Mouse (Mus musculus): ENCODE results near the gene Cct5. TPM values are rescaled to one million over a fixed set of nuclear protein-coding genes. Genes with fewer than 3 reads are reported as not detected.

Gene Cct5
- total and polyA plus RNA-seq, 3 experiments = 858 to 1,445 (median 883) TPM

- Histone ChIP-seq H3K9ac (ENCODE audit: insufficient read depth, low read depth) (no peak overlapping the region), H3K4me1 (ENCODE audit: control insufficient read depth in 1 of 2, insufficient read depth in 2 of 2) (peaks cover 2 to 6% of the 10 kb centered on the region in 2 experiments; a peak in 3 of 4 replicates), H3K27me3 (replicated peaks) (no peaks in the 10 kb centered on the region), H3K79me2 (replicated peaks; ENCODE audit: control insufficient read depth, extremely low read depth, insufficient read depth, poor library complexity, severe bottlenecking) (no peaks in the 10 kb centered on the region), H3K4me2 (ENCODE audit: insufficient read depth, low read depth, poor library complexity, severe bottlenecking) (no peak overlapping the region), H3K36me3 (replicated peaks in 1 of 2; ENCODE audit: control insufficient read depth in 1 of 2, insufficient read depth in 1 of 2, low read length in 1 of 2) (no peaks in the 10 kb centered on the region), H3K27ac (ENCODE audit: insufficient read depth, low read depth) (no peak overlapping the region), H3K4me3 (replicated peaks in 1 of 3; ENCODE audit: low read depth in 2 of 3, low read length in 2 of 3, poor library complexity in 1 of 3) (no peak overlapping the region), H3K9me3 (replicated peaks; ENCODE audit: low read length) (no peaks in the 10 kb centered on the region)
- no peak for TF ChIP-seq CHD2 (IDR thresholded peaks at IDR 0.05; ENCODE audit: low read length)
- TF ChIP-seq USF1 (IDR thresholded peaks at IDR 0.05; ENCODE audit: low read depth, low read length) = no peak
- no peak for TF ChIP-seq JUN (IDR thresholded peaks at IDR 0.05; ENCODE audit: insufficient read depth, low read depth, low read length)
- no peak for TF ChIP-seq MEF2A (IDR thresholded peaks at IDR 0.05; ENCODE audit: borderline replicate concordance, low read depth, low read length)
- dilution Hi-C loops (cut with MboI; ENCODE audit: extremely low pct_ligation_motif_present, extremely low pct_unique_long_range_greater_than_20kb, low sequenced_read_pairs) (no loop called here), in situ Hi-C loops (cut with MboI; ENCODE audit: low pct_ligation_motif_present, low pct_unique_long_range_greater_than_20kb, low sequenced_read_pairs) (no loop called here)
- no peak for DNase-seq (ENCODE audit: extremely low read depth)
Measured at GRCm38 (mm10) chr15:31636091-31636595, 34.5 kb upstream of the Cct5 start.

GRCm38 (mm10) chr15:31634582-31634981 lies 33.0 kb upstream of the Cct5 start:
- dilution Hi-C loops (cut with MboI; ENCODE audit: extremely low pct_ligation_motif_present, extremely low pct_unique_long_range_greater_than_20kb, low sequenced_read_pairs) (no loop called here), in situ Hi-C loops (cut with MboI; ENCODE audit: low pct_ligation_motif_present, low pct_unique_long_range_greater_than_20kb, low sequenced_read_pairs) (no loop called here)
- no peak overlapping the region for H3K4me2 ChIP-seq (ENCODE audit: insufficient read depth, low read depth, poor library complexity, severe bottlenecking)

GRCm38 (mm10) chr15:31632478-31632877 lies 30.9 kb upstream of the Cct5 start:
- TF ChIP-seq MAZ (IDR thresholded peaks at IDR 0.05; ENCODE audit: low read depth, low read length) = no peak
- no peak for TF ChIP-seq IRF4 (IDR thresholded peaks at IDR 0.05; ENCODE audit: low read depth, low read length)
- TF ChIP-seq SIN3A (IDR thresholded peaks at IDR 0.05; ENCODE audit: low read length) = no peak
- no peak for TF ChIP-seq HCFC1 (IDR thresholded peaks at IDR 0.05; ENCODE audit: low read depth, low read length)
- no peak for TF ChIP-seq POLR2A (IDR thresholded peaks at IDR 0.05; ENCODE audit: low read depth, low read length)
- TF ChIP-seq ZKSCAN1 (IDR thresholded peaks at IDR 0.05; ENCODE audit: borderline replicate concordance, low read depth, low read length) = no peak
- no peak for TF ChIP-seq KAT2A (IDR thresholded peaks at IDR 0.05; ENCODE audit: insufficient replicate concordance, low read length)
- TF ChIP-seq BHLHE40 (IDR thresholded peaks at IDR 0.05; ENCODE audit: low read depth, low read length) = no peak
- TF ChIP-seq ZC3H11A (IDR thresholded peaks at IDR 0.05; ENCODE audit: low read depth, low read length) = no peak
- Histone ChIP-seq H3K4me1 (ENCODE audit: control insufficient read depth in 1 of 2, insufficient read depth in 2 of 2) (peaks cover 0 to 3% of the 10 kb centered on the region in 2 experiments; a peak in 1 of 4 replicates), H3K4me3 (replicated peaks in 1 of 3; ENCODE audit: low read depth in 2 of 3, low read length in 2 of 3, poor library complexity in 1 of 3) (no peak overlapping the region), H3K9ac (ENCODE audit: insufficient read depth, low read depth) (no peak overlapping the region), H3K79me2 (replicated peaks; ENCODE audit: control insufficient read depth, extremely low read depth, insufficient read depth, poor library complexity, severe bottlenecking) (no peaks in the 10 kb centered on the region), H3K27ac (ENCODE audit: insufficient read depth, low read depth) (no peak overlapping the region), H3K36me3 (replicated peaks in 1 of 2; ENCODE audit: control insufficient read depth in 1 of 2, insufficient read depth in 1 of 2, low read length in 1 of 2) (no peaks in the 10 kb centered on the region), H3K27me3 (replicated peaks) (no peaks in the 10 kb centered on the region), H3K9me3 (replicated peaks; ENCODE audit: low read length) (no peaks in the 10 kb centered on the region), H3K4me2 (ENCODE audit: insufficient read depth, low read depth, poor library complexity, severe bottlenecking) (no peak overlapping the region)
- no peak for DNase-seq (ENCODE audit: extremely low read depth)
- in situ Hi-C loops (cut with MboI; ENCODE audit: low pct_ligation_motif_present, low pct_unique_long_range_greater_than_20kb, low sequenced_read_pairs) = no loop called here
- dilution Hi-C loops (cut with MboI; ENCODE audit: extremely low pct_ligation_motif_present, extremely low pct_unique_long_range_greater_than_20kb, low sequenced_read_pairs) = no loop called here

More at GRCm38 (mm10) chr15:31634582-31634981, 33.0 kb upstream of the Cct5 start:
- Histone ChIP-seq H3K9ac (ENCODE audit: insufficient read depth, low read depth) (no peak overlapping the region), H3K9me3 (replicated peaks; ENCODE audit: low read length) (no peaks in the 10 kb centered on the region), H3K27ac (ENCODE audit: insufficient read depth, low read depth) (no peak overlapping the region), H3K4me3 (replicated peaks in 1 of 3; ENCODE audit: low read depth in 2 of 3, low read length in 2 of 3, poor library complexity in 1 of 3) (no peak overlapping the region), H3K36me3 (replicated peaks in 1 of 2; ENCODE audit: control insufficient read depth in 1 of 2, insufficient read depth in 1 of 2, low read length in 1 of 2) (no peaks in the 10 kb centered on the region), H3K79me2 (replicated peaks; ENCODE audit: control insufficient read depth, extremely low read depth, insufficient read depth, poor library complexity, severe bottlenecking) (no peaks in the 10 kb centered on the region), H3K27me3 (replicated peaks) (no peaks in the 10 kb centered on the region), H3K4me1 (ENCODE audit: control insufficient read depth in 1 of 2, insufficient read depth in 2 of 2) (no peaks in the 10 kb centered on the region)
- DNase-seq (ENCODE audit: extremely low read depth) = no peak
- TF ChIP-seq ZNF384 (IDR thresholded peaks at IDR 0.05; ENCODE audit: low read depth, low read length) (no peak), EP300 (IDR thresholded peaks at IDR 0.05; ENCODE audit: low read length) (no peak), BHLHE40 (IDR thresholded peaks at IDR 0.05; ENCODE audit: low read depth, low read length) (no peak), ZMIZ1 (IDR thresholded peaks at IDR 0.05; ENCODE audit: low read depth, low read length) (no peak), MXI1 (IDR thresholded peaks at IDR 0.05; ENCODE audit: low read depth, low read length) (no peak)

Data from CH12.LX (cell line).